Mouse (Mus musculus) forebrain, embryonic 14.5 days (tissue): ENCODE measurements around the gene Bcl2. TPM values are rescaled to one million over a fixed set of nuclear protein-coding genes. Genes with fewer than 3 reads are reported as not detected.

Experiments used
- ATAC-seq: fragments of 200-750 bp; cut with Nextera tagmentation; 2 replicates; pipeline ENCODE4 v1.8.0; 2017; ENCODE audit warnings: mild to moderate bottlenecking, moderate library complexity
- DNase-seq: peaks from one replicate; pipeline ENCODE4 v3.0.0-alpha.2; 2015; ENCODE audit warnings: low spot score
- H3K27ac ChIP-seq: fragments of 300-500 bp; sonication (generic); 2 replicates; pipeline ENCODE4 v1.5.1; 2014; ENCODE audit warnings: low read depth, mild to moderate bottlenecking, control low read depth, low read length, moderate library complexity
- H3K27me3 ChIP-seq: fragments of 300-500 bp; sonication (generic); replicated peaks from 2 replicates; pipeline ENCODE4 v1.6.1; 2014; ENCODE audit warnings: low read length, control low read depth, mixed read lengths; ENCODE audit not compliant: control insufficient read depth, insufficient read depth
- H3K36me3 ChIP-seq: fragments of 300-500 bp; sonication (generic); 2 replicates; pipeline ENCODE4 v1.6.1; 2014; ENCODE audit warnings: low read length, control low read depth; ENCODE audit not compliant: control insufficient read depth, insufficient read depth
- H3K4me1 ChIP-seq: fragments of 300-500 bp; sonication (generic); 2 replicates; pipeline ENCODE4 v1.6.1; 2014; ENCODE audit warnings: antibody characterized with exemption, low read length, control low read depth; ENCODE audit not compliant: control insufficient read depth, insufficient read depth
- H3K4me2 ChIP-seq: fragments of 300-500 bp; sonication (generic); 2 replicates; pipeline ENCODE4 v1.6.1; 2014; ENCODE audit warnings: mild to moderate bottlenecking, control low read depth, low read length
- H3K4me3 ChIP-seq: fragments of 300-500 bp; sonication (generic); 2 replicates; pipeline ENCODE4 v1.5.1; 2014; ENCODE audit warnings: low read depth, low read length, control low read depth
- H3K9ac ChIP-seq: fragments of 300-500 bp; sonication (generic); 2 replicates; pipeline ENCODE4 v1.6.1; 2014; ENCODE audit warnings: mild to moderate bottlenecking, low read length, control low read depth, moderate library complexity
- H3K9me3 ChIP-seq: fragments of 300-500 bp; sonication (generic); replicated peaks from 2 replicates; pipeline ENCODE4 v1.6.1; 2016; ENCODE audit warnings: low read length, control low read depth, mixed read lengths; ENCODE audit not compliant: control insufficient read depth
- WGBS: fragments of 180-500 bp; shearing (Covaris S2); extraction: QIAGEN DNeasy Blood & Tissue Kit; methylation state at CpG from one replicate; pipeline ENCODE4 v1.1.7; 2014; 5-methylcytosine and 5-hydroxymethylcytosine counted together
- polyA plus RNA-seq: library from polyadenylated mRNA; unstranded; fragments of >200 nt; fragmentation: Nextera tagmentation; extraction: Ambion mirVana; gene quantifications from 2 replicates; pipeline ENCODE4 v1.2.1, GENCODE M21; 2014

Gene Bcl2
- polyA plus RNA-seq, 1 experiment from 2014 or later, result 5.3 TPM

DNA sequence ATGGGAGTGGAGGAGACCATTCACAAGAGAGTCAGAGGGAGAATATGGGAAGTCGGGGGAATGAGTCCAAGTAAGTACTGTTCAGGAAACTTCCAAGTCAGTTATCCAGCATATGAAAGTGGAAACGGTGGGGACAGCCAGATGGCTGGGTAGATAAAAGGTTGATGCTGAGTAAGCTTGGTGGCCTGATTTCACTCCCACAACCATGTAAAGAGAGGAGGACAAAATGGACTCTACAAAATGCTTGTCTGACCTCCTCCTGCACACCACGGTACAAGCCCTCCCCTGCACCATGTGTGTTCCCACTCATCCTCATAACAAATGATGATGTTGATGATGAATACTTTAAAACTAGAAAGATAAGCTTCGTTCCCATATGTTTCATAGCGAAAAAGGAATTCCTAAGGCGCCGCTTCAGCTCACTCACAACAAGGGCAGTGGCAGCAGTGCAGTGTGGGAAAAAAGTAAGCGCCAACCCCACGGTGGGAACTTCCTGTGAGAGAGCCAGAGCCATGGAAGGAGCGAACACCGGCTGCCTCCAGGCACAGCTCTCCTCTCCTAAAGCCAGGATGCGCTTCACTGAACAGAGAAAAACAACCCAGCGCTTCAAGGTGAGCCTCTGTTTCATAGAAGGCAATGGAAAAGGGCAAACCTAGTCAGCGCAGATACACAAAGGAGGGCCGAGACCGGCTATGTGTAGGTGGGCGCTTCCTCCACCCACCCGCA lies 26.5 kb downstream of the Bcl2 start:
- Histone ChIP-seq H3K9me3 (no peaks in the 10 kb centered on the region), H3K4me2 (no peak overlapping the region), H3K4me3 (no peak overlapping the region), H3K36me3 (no peaks in the 10 kb centered on the region), H3K27ac (no peak overlapping the region), H3K4me1 (no peaks in the 10 kb centered on the region), H3K9ac (no peak overlapping the region), H3K27me3 (no peaks in the 10 kb centered on the region)
- DNase-seq (no peak), ATAC-seq (no peak)
- WGBS, result 88% methylated on average over 18 of the region's 18 CpGs

DNA sequence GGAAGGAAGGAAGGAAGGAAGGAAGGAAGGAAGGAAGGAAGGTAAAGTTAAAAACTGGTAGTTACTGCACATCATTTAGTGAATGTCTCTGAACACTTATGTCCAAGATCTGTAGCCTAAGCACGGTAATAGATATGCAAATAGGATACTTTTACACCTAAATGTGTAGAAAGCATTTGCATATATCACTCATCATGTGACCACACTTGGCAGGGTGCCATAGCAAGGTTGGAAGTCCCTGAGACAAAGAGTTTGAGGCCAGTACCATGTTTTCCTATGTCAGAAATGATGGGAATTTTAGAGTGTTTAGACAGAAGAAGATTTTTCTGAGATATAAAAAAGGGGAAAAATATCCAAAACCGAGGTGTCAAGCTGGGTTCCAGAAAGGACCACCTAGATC lies 28.4 kb downstream of the Bcl2 start:
- Histone ChIP-seq H3K9me3 (no peaks in the 10 kb centered on the region), H3K27me3 (no peaks in the 10 kb centered on the region), H3K4me2 (no peak overlapping the region), H3K36me3 (no peaks in the 10 kb centered on the region), H3K27ac (no peak overlapping the region), H3K9ac (no peak overlapping the region), H3K4me1 (no peaks in the 10 kb centered on the region), H3K4me3 (no peak overlapping the region)
- 46% methylated on average over 2 of the region's 2 CpGs for WGBS
- DNase-seq (peak; percentile 49), ATAC-seq (no peak)

DNA sequence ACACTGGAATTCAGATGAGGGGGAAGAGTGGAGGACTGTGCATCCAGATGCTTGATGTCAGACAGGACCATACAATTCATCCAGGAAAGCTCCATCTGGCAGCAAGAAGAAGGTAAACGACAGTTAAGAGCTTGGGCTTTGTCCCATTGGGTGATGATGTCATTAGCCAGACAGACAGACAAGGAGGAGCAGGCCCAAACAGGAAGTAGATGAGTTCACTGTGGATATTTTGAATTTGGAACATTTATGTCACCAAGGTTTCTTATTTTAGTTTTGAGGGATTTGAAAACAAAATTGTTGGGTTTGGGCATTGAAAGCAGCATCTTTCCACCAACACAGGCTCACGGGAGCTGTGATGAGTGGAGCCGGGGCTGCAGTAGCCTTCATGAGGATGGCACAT lies 29.5 kb downstream of the Bcl2 start:
- no peak overlapping the region for H3K4me2 ChIP-seq
- no peak for DNase-seq
- no peak for ATAC-seq
- no peaks in the 10 kb centered on the region for H3K27me3 ChIP-seq
- WGBS, result 87% methylated on average over 3 of the region's 3 CpGs
- no peaks in the 10 kb centered on the region for H3K9me3 ChIP-seq
- H3K9ac ChIP-seq, result no peak overlapping the region
- H3K4me1 ChIP-seq, result no peaks in the 10 kb centered on the region
- H3K36me3 ChIP-seq, result no peaks in the 10 kb centered on the region
- H3K27ac ChIP-seq, result no peak overlapping the region
- no peak overlapping the region for H3K4me3 ChIP-seq

DNA sequence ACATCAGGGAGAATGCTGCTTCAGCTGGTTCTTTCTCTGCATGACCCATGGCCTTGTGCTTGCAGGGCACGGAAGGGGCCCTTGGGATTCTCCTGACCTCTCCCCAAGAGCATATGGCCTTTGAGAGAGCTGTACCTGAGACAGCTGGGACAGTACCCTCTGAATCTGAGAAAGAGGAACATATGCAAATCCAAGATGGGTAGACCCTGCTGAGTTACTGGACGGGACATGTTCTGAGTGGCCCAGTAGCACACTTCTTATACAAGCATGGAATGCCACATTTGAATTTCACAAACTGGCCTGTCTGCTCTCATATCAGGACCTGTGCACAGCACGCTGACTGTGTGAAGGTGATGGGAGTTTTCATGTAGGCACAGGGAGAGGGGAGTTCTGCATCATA lies 31.2 kb downstream of the Bcl2 start:
- no peak overlapping the region for H3K27ac ChIP-seq
- no peak overlapping the region for H3K4me2 ChIP-seq
- DNase-seq (no peak), ATAC-seq (no peak)
- H3K9ac ChIP-seq, result no peak overlapping the region
- H3K4me3 ChIP-seq, result no peak overlapping the region
- WGBS, result 88% methylated on average over 3 of the region's 3 CpGs
- H3K27me3 ChIP-seq, result no peaks in the 10 kb centered on the region
- H3K36me3 ChIP-seq, result no peaks in the 10 kb centered on the region
- H3K9me3 ChIP-seq, result no peaks in the 10 kb centered on the region
- H3K4me1 ChIP-seq, result no peaks in the 10 kb centered on the region

DNA sequence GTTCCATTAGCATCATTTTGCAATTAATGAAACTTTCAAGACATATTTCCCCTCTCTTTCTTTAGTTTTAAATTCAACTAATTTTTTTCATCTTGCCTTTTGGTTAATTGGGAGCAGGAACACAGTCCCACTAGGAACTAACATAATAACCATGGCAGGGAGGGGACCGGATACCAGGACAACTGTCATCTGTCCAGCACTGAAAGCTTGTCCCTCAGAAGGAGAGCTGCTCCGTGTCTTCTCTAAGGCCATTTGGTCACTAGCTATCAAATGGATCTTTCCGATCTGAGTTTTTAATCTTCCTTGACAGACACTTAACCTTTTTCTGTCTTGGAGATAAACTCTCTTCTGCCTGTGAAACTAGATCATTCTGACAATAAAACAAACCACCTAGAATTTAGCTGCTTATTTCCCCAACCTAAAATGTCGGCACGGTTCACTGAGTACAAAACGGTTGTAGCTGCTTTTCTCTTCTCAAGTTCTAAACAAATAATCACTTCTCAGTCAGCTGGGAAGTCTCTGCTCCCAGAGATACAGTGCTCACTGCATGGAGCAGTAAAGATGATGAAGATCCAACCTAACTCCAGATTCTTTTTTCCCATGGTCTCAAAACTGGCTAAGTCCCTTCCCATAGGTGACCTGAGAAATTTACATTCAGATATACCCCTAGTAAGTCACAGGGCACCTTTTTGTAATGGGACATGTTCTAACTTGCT lies 34.1 kb downstream of the Bcl2 start:
- H3K27me3 ChIP-seq, result no peaks in the 10 kb centered on the region
- WGBS, result 89% methylated on average over 6 of the region's 6 CpGs
- no peak overlapping the region for H3K27ac ChIP-seq
- DNase-seq (no peak), ATAC-seq (no peak)
- no peaks in the 10 kb centered on the region for H3K36me3 ChIP-seq
- no peaks in the 10 kb centered on the region for H3K9me3 ChIP-seq
- H3K9ac ChIP-seq, result no peak overlapping the region
- no peak overlapping the region for H3K4me2 ChIP-seq
- H3K4me3 ChIP-seq, result no peak overlapping the region
- H3K4me1 ChIP-seq, result no peaks in the 10 kb centered on the region

DNA sequence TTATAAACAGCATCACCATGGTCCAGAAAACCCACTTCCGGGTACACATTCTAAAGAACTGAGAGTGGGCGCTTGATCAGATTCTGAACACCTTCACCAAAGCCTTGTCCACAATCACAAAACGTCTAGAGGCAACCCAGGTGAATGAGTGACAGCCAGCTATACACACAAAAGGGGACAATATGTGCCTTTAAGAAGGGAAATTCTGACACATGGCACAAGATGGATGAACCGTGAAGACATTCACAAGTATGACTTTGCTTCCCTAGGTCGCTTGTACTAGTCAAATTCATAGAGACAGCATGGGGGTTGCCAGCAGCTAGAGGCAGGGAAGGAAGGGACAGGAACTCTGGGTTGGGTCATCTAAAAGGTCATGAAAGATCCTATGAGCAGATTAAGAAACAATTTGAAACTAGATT lies 36.0 kb downstream of the Bcl2 start:
- no peak overlapping the region for H3K4me3 ChIP-seq
- H3K36me3 ChIP-seq, result no peaks in the 10 kb centered on the region
- H3K4me2 ChIP-seq, result no peak overlapping the region
- no peaks in the 10 kb centered on the region for H3K27me3 ChIP-seq
- 88% methylated on average over 5 of the region's 5 CpGs for WGBS
- DNase-seq, result no peak
- no peaks in the 10 kb centered on the region for H3K9me3 ChIP-seq
- H3K27ac ChIP-seq, result no peak overlapping the region
- no peak for ATAC-seq
- H3K9ac ChIP-seq, result no peak overlapping the region
- no peaks in the 10 kb centered on the region for H3K4me1 ChIP-seq

DNA sequence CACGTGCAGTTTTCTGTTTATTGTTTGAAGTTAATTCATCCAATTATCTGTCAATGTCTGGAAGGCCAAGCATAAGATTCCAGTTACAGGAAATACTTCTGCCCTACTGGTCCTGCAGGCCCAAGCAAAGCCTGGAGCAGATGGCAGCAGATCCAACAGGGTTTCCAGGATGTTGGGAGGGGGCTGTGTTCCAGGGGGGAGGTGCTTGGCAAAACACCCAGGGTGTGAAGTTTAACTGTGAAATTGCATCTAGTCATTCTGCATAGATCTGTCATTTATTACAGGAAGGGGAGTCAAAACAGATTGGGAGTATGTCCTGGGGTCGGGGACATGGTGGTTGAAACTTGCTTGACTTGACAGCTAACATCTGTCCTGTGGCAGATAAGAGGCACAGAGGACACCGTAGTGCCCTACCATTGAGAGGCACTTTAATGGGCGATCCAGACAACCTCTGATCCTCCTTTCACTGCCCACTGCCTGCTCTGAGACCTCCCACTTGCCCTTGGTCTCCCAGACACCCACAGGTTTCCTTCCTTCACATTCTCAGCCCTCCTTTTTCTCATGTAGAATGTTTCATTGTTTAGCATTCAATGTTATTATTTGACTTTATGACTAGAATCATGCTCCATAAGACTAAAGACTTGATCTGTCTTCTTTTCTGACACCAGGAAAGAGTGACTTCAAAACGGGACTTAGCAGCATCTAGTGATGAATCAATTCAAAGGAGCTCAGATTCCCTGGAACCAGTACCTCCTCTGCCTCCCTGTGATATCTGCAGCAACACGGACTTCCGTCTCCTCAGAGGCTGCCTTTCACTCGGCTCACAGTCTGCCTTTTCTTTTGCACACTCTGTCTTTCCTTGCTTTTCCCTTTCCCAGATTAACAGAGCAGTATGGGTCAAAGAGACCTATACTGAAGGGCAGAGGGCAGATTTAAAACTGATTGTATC lies 47.7 kb downstream of the Bcl2 start:
- no peaks in the 10 kb centered on the region for H3K4me1 ChIP-seq
- peak; percentile 87 for ATAC-seq

DNA sequence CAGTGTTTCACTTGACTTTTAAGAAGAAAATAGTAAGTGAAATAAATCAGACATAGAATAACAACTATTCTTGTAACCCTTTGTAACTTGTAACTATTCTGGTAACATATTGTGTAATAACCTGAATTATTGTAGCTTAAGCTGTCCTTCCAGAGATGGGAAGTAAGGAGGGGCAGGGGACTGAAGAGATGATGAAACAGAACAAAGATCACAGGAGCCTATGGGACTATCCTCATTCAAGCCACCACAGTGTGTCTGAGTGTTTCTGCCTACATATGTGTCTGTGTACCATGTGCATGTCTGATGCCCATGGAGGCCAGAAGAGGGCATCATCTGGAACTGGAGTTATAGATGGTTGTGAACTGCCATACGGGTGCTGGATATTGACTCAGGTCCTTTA lies 49.1 kb downstream of the Bcl2 start:
- DNase-seq (no peak), ATAC-seq (no peak)
- no peak overlapping the region for H3K4me3 ChIP-seq
- H3K36me3 ChIP-seq, result no peaks in the 10 kb centered on the region
- H3K4me1 ChIP-seq, result no peaks in the 10 kb centered on the region
- H3K9me3 ChIP-seq, result no peaks in the 10 kb centered on the region
- 88% methylated on average over 1 of the region's 1 CpGs for WGBS
- H3K9ac ChIP-seq, result no peak overlapping the region
- no peak overlapping the region for H3K4me2 ChIP-seq
- H3K27me3 ChIP-seq, result no peaks in the 10 kb centered on the region
- H3K27ac ChIP-seq, result no peak overlapping the region

More for the DNA sequence above, 47.7 kb downstream of the Bcl2 start:
- Histone ChIP-seq H3K4me2 (no peak overlapping the region), H3K36me3 (no peaks in the 10 kb centered on the region), H3K9me3 (no peaks in the 10 kb centered on the region), H3K27me3 (no peaks in the 10 kb centered on the region), H3K4me3 (no peak overlapping the region), H3K9ac (no peak overlapping the region), H3K27ac (no peak overlapping the region; the same call in 1 of the 2 replicates)
- peak; percentile 66 for DNase-seq
- WGBS, result 65% methylated on average over 8 of the region's 8 CpGs
